Mouse (Mus musculus) inflammation-experienced regulatory T-cells, adult 6 months (primary cell): Measurements from ENCODE around the gene Slc9a9. TPM values are rescaled to one million over a fixed set of nuclear protein-coding genes. Genes with fewer than 3 reads are reported as not detected.
A peak's percentile ranks its signal among the peaks of the same experiment; 100 is the strongest.
"Not testable (repeated sequence)": the region's sequence is repeated elsewhere in the genome, so short reads cannot be mapped to it uniquely, and the experiment has no call there.

Experiments used
- ATAC-seq: one replicate; pipeline ENCODE4 v1.8.0; 2017
- polyA plus RNA-seq, 3 experiments: library from polyadenylated mRNA; unstranded; fragments of 100-300 nt; shearing (Covaris generic); gene quantifications; one replicate each; pipeline ENCODE4 v1.2.1; 2017

The Slc9a9 gene
- polyA plus RNA-seq = 10 to 100 TPM; 36.4 to 65.4 (median 52.3) TPM

DNA sequence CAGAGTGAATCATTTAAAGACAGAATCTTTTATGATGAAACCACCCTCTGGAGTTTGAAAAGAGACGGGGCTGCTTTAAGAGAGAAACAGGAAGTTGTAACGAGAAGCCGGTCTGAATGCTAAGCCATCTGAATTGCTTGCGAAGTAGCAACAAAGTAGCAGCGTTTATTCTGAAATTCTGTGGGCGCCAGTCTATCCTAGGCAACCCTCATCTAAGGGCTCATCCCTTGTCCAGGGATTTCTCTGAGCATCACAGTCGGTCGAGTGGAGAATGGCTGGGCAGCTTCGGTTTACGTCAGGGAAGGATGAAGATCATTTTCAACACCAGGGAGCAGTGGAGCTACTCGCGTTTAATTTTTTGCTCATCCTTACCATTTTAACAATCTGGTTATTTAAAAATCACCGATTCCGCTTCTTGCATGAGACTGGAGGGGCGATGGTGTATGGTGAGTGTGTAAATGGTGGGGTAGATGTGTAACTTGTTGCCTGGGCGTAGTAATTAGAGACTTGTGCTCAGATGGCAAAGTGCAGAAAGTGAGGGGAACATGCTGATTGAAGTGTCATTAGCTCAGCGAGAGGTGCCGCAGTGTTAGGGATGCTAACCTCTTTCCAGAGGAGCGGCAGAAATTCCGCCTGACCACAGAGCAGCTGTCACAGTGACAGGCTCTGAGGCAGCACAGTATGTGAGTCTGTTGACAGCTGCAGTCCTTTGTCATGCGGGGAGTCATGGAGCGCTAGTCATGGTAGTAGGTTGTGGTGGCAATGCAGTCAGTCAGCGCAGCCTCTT, at the start of gene Slc9a9:
Gene Slc9a9 (plus strand): TSS at position 119 of the 787 bp plus-strand sequence.
- ATAC-seq = peak; percentile 51

DNA sequence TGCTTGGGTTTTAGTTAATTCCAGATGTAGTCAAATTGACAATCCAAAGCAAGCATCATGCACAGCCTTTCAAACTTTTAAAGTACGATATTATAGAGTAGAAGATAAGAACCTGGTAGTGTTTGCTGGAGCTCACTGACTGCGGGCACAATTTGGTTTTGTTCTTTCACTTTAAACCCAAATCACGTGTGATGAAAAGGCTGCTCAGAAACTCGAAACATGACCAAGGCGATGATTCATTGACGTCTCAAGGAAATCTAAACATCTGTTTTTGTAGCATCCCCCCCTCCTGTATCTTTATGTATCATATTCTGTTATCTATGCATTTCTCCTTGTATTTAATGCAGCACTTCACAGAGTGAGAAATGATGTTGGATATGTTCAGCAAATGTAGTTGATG, 49.4 kb upstream of the Slc9a9 start:
- peak; percentile 81 for ATAC-seq

DNA sequence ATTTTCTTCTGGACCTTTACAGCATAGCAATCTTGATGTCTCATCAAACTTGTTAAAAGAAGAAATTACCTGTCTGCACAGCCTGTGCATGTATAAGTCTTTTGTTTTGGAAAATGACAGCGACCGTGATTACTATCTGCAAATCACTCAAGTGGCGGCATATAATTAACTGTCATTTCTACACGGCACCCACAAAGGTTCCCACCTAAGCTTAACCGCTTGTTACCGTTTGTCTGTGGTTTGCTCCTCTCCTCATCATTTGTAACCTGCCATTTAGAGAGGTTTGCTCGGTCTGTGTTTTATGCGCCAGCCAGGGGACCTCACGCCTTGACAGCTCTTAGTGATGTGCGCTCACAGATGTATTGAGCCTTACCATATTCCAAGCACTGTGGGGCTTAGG, 48.9 kb upstream of the Slc9a9 start:
- peak; percentile 67 for ATAC-seq

DNA sequence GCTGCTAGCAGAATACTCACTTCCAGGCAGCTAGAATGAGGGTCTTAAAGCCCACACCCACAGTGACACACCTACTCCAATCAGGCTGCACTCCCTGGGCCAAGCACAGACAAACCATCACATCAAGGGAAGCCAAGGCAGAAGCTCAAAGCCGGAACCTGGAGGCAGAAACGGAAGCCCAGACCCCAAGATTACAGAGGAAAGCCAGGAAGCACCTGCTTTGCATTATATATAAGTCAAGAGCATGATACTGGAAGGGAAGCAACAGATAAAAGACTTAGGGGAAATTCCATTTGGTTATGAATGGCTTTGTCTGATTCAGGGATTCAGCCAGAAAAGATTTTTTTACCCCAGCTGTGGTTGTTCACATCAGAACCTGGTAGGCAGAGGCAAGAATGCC, 47.8 kb upstream of the Slc9a9 start:
- no peak for ATAC-seq

DNA sequence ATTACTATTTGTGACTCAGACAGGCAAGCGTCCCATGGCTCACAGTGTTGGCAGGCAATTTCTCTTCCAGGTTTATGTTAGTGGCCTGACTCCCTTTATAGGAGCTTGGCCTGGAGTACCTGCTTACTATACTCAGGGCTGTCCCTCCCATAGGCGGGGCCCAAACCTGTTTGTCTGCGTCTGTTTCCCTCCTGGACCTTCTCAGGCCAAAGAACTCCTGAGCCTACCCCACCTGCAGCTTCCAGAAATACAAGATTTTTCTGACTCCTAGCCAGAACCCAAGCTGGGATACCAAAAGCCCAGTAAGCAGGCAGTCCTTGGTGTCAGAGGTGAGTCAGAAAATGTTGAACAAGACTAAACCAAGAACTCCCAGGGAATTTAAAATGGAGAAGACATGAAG, 43.0 kb upstream of the Slc9a9 start:
- ATAC-seq = no peak

DNA sequence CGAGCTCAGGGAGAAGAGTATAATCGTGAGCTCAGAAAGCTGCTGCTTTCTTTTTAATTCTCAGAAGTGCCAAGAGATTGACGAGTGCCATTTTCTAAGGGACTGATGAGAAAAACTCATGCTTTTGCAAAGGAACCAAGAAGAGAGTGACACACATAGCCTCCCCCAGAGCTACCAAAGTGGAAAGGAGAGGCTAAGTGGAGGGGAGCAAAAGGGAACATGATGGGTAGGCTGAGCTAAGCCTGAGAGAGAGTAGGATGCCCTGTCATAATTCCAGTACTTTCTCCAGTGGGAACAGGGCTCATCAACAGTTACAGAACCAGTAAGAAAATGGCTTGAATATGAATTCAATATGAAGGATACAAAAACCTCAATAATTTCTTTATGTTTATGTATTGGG, 40.8 kb upstream of the Slc9a9 start:
- ATAC-seq = no peak

DNA sequence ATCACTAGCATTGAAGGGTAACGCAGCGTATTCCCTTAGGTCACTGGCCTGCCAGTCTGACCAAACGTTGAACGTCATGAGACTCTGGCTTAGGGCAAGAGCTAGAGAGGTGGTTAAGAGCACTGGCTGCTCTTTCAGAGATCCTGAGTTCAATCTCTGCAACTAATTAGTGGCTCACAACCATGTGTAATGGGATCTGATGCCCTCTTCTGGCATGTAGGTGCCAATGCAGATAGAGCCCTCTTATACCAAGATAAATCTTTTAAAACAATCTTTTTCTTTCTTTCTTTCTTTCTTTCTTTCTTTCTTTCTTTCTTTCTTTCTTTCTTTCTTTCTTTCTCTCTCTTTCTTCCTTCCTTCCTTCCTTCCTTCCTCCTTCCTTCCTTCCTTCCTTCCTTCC, 35.4 kb upstream of the Slc9a9 start:
- ATAC-seq = not testable (repeated sequence)

DNA sequence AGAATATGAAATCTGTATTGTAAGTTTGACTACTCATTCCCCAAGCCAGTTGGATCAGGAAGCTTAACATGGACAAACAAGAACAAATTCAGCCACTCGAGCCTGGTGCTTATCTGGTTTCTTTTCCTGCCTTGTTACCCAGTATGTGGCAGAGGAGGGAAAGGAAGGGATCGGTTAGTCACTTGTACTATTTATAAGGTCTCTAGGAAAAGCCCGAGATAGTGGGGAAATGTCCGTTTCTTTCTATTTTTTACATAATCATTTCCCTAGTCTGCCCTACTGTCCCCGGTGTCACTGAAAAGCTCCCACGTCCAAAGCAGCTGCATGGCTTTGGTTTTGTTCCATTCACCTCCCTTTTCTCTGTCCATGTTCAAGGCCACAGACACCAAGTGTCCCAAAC, 24.1 kb upstream of the Slc9a9 start:
- no peak for ATAC-seq

DNA sequence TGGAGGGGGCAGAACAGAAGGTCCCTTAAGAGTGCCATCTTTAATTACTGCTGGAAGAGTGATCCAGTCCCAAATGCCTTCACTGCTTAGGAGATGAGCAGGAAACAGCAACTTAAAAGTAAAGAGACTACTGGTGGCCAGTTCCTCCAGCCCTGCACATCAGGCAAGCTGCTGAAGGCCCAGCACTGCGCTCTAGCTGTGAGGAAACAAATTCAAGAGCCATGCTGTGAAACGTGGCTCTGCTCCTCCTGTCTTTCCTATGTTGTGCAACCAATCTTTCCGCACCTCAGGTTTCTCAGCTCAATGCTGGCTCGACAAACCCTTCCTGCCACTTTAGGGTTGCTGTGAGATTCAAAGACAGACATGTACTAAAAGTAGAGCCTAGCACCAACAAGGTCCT, 22.3 kb upstream of the Slc9a9 start:
- no peak for ATAC-seq

DNA sequence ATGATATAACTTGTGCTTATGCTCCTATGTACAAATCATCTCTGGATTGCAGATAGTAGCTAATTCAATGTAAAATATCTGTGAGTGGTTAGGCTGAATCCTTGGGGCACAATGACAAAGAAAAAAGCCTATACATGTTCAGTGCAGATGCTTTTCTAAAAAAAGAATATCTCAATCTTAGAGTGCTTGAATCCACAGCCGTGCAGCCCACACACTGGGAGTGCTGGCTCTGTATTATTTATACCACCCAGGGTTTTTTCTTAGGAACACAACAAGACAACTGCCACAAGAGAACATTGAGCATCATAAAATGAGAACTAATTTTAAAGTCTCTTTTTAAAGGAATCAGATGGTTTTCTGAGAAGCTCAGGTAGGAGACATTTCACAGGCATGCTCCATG, 19.7 kb upstream of the Slc9a9 start:
- ATAC-seq = no peak

DNA sequence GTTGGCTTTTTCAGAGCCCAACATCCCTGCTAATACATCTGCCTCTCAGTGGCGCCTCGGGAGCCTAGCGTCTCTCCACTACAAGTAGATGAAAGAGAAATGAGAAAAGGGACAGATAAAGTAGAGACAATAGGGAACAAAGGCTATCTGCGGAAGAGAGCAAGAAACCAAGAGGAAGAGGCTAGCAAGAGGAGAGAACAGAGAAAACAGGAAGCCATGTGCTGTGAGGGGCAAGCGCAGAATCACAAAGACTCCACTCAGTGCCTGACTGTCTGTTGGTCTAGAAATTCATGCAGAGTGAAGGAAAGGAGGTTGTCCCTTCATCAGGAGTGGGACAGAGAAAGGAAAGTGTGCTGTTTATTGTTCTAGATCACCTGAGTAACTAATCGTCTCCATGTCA, 16.5 kb upstream of the Slc9a9 start:
- no peak for ATAC-seq

DNA sequence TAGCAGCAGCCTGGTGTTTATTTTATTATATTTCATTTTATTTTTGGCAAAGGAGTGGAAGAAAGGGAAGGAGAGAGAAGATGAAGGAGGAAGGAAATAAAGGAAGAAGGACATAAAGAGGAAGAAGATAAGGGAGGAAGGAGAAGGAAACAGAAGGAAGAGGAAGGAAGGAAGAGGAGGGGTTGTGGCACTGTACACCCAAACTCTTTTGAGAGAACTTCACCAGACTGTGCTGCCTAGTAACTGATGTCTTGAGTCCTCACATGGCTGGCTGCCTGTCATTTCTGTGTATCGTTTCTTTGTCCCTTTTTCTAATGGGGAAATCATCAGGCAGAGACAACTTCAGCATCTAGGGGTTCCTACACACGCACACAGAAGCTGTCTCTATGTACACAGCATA, 15.9 kb upstream of the Slc9a9 start:
- no peak for ATAC-seq

DNA sequence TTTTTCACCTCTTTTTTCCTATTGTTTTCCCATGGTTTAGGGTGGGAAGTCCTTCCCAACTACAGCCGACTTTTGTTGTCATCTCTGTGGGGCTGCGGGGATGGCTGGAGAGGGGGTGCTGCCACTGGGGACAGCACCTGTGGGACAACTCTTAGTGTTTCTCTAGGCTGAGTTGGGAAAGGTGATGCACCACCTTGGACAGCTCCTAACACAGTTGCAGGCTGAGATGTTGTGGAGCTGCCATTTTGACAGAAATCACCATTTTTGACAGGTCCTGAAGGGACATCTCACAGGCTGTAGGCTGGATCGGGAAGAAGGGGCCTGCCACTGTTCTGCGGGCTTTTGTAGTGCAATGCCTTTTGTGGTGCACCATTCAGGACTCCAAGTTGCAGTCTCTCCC, 13.4 kb upstream of the Slc9a9 start:
- no peak for ATAC-seq

DNA sequence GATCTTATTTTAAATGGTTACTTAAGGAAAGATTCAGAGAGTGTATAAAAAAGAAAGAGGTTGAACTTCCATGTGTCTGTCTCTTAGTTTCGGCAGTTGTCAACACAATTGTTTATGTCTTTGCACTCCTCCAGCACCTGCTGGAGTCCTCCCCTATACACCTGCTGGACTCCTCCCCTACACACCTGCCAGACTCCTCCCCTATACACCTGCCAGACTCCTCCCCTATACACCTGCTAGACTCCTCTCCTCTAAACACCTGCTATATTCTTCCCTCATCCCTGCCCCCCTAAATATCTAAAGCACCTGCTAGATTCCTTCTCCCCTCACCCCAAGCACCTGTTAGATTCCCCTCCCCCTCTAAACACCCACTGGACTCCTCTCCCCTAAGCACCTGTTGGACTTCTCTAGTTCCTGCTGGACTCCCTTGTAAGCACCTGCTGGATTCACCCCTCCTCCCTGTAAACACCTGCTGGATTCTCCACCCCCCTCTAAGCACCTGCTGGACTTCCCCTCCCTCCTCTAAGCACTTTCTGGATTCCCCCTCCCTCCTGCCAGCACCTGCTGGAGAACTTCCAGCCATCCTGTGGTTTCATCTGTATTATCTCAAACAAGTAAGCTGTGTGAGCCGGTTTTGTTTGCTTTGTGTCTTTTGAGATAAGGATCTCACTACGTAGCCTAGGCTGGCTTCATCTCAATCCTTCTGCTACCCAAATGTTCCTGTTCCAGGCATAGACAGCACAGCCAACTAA, 10.1 kb upstream of the Slc9a9 start:
- ATAC-seq = no peak

DNA sequence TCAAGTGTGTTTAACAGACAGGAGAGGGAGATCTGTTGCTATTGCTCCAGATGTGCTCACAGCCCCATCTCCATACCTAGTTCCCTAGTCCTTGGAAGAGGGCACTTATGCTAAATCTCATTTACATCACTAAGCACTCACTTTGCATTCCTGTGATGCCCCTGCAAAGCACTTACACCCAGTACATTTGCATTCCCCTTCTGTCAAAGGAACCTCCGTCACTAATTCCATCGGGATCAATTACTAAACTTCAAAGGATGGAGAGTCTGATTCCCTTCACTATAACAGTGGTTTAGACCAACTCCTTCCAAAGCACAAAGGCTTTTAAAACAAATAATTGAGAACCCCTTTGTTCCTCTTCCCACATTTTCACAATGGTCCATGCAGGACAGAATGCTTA, 7.9 kb upstream of the Slc9a9 start:
- no peak for ATAC-seq

DNA sequence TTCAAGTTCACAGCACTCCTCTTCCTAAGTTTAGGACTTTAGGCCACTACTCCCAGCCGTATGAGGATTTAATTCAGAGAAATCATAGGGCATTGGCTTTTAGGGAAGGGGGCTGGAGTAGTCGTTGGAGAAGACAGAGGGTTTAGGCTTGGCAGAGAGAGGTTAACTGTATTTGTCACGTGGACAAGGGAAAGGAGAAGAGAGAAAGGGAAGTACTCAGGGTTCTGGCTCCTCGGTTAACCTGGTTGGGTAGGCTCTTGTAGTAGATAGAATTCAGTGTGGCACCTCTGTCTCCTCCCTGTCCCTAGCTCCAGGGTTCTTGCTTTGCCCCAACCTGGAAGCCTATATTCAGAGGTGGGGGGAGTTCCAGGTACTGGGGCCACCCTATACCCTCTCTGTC, 4.5 kb upstream of the Slc9a9 start:
- ATAC-seq = no peak

DNA sequence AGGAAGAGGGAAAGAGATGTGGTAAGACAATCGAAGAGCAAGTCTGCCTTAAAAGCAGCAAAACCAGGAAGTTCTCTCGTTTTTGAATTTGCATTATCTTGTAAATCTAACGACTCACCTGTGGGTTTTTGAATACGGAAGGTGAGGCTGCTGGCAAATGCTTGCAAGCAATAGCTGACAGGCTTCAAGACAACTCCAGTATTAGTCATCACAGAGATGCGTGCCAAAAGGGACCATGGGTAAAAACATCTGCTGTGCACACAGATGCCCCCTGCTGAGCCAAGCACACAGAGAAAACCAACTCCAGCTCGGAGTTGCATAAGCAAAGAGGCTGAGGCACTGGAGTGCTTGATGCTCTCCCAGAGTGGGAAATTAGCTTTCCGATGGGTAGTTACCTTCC, 1.1 kb upstream of the Slc9a9 start:
- ATAC-seq = peak; percentile 83

DNA sequence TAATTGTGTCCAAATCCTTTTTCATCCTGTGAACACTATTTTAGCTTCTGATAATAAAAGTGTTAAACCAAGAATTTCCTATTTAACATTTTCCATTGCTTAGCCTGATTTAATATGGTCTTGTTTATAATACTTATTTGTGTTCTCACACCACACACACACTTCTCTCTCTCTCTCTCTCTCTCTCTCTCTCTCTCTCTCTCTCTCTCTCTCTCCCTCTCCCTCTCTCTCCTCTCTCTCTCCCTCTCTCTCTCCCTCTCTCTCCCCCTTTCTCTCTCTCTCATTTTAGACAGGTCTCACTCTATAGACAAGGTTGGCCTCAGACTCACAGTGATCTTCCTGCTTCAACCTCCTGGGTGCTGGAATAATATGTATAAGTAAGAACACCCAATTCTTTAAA, 995 bp downstream of the Slc9a9 start:
- ATAC-seq = no peak

DNA sequence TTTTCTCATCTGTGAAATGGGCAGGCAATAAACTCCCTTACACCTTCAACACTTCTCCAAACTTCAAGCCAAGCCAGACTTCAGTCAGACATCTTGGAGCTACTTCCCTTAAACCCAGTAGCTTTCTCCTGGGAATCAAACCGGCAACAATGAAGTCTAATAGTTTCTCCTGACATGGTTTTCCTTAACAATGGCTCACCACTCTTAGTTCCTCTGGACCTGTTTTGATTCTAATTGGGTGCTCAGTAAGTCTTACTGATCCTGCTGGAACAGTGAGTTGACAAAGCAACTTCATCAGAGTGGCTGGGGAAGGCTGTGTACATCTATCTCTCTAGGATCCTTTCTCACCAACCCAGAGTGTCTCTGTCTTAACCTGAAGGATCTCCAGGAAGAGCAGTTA, 5.0 kb downstream of the Slc9a9 start:
- no peak for ATAC-seq

DNA sequence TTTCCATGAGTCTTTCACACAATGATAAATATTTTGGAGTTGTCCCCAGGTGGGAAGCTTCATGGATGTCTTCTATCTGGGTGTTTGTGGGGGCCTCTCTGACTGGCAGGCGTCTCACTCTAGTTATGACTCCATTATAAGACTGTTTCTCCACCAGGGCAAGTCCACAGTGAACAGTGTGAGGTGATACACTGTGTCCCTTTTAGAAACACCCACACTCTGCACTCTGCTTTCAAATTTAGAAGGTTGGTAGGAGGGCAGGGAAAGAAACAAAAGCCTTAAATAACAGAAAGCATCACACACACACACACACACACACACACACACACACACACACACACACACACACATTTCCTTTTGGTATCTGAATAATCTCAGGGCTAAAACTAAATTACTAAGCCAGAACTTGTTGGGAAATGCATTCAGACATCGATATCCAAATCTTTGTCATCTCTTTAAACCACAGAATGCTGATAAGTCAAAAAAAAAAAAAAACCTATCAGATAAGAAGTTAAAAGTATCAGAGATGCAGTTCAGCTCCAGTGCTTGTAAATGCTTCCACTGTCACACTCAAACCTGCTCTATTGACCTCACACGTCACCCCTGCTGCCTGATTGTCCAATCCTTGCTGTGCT, 8.4 kb downstream of the Slc9a9 start:
- ATAC-seq = peak; percentile 49

DNA sequence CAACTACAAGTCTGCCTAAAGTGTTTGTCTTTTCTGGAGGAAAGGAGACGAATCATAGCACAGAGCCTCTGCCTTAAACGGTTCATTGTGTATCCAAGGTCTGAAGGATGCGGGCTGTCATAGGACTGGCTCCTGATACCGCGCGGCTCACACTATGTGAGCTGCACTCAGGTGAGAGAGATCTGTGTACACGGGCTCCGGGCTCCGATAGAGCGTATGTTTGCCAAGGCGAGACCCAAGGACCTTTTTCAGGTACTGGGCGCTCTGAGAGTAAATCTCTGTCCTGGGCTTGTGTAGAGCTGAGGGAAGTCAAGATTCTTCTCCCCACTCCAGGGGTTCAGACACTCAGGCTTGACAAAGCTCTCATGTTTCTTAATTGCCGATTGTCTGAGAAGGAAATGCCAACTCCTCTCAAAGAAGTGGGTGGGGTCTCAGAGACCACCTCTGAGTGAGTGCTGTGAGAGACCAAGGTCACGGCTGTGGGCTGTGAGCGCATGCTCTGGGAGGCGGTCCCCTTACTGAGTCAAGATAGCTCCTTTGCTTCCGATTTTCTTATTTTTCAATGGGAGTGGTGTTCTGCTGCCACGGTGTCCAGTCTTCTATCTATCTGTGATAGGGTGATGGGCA, 10.9 kb downstream of the Slc9a9 start:
- ATAC-seq = no peak

DNA sequence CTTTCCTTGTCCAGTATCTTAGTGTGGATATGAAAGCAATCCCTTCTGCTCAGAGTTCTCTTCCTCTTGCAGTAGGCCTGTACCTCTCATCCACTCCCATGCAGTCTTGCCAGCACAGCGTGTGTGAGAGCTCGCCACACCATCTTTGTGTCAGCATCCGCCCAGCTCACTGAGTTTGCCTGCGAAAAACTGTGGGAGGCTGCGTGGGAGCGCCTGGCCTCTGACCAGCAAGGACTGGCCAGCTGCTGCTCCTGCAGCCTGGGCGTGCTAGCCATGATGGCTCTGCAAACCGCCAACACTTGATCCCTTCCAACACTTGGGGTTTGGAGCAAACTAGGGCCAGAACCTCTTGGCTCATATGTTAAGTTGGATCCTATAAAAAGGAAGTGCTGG, 11.4 kb downstream of the Slc9a9 start:
- no peak for ATAC-seq

DNA sequence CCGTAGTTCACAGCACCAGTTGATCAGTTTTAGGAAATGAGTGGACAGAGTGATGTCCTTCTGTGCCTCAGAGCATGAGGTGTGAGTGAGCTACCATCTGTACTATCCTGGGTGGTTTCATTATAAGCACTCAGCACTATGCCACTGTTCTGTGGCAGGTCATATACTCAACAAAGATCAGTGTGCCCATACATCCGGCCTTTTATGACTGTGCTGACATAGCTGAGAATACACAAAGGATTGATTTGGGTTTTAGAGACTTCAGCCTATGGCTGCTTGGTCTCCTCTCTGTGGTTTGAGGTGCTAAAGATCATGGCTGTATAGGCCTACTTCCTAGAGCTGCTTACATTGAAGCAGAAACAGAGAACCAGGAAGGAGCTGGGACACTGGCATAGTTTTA, 12.6 kb downstream of the Slc9a9 start:
- ATAC-seq = peak; percentile 82
